Mouse (Mus musculus) kidney, adult 2 months (tissue): Measurements from ENCODE around the gene Pbxip1. TPM values are rescaled to one million over a fixed set of nuclear protein-coding genes. Genes with fewer than 3 reads are reported as not detected.

Experiments used
- DNase-seq: peaks from one replicate; pipeline ENCODE4 v3.0.0; 2021
- H3K27ac ChIP-seq: fragments of 200-500 bp; 2 replicates; pipeline ENCODE4 v1.5.1; 2012; ENCODE audit warnings: low read depth, low read length, control low read depth, inconsistent platforms; ENCODE audit not compliant: insufficient read depth
- H3K27me3 ChIP-seq: fragments of 200-500 bp; replicated peaks from 2 replicates; pipeline ENCODE4 v1.6.1; 2012; ENCODE audit warnings: mild to moderate bottlenecking, moderate library complexity, low read length, inconsistent platforms; ENCODE audit not compliant: control insufficient read depth, insufficient read depth
- H3K36me3 ChIP-seq: fragments of 200-500 bp; 2 replicates; pipeline ENCODE4 v1.6.1; 2012; ENCODE audit warnings: mild to moderate bottlenecking, moderate library complexity, low read length, inconsistent platforms; ENCODE audit not compliant: control insufficient read depth, insufficient read depth
- H3K4me1 ChIP-seq: fragments of 200-500 bp; 2 replicates; pipeline ENCODE4 v1.6.1; 2011; ENCODE audit warnings: low read length; ENCODE audit not compliant: control insufficient read depth, insufficient read depth
- H3K4me3 ChIP-seq: fragments of 200-500 bp; 2 replicates; pipeline ENCODE4 v1.5.1; 2011; ENCODE audit warnings: mild to moderate bottlenecking, low read depth, low read length, control low read depth; ENCODE audit not compliant: insufficient read depth
- CTCF ChIP-seq: fragments of 200-500 bp; conservative IDR thresholded peaks from 2 replicates; pipeline ENCODE4 v1.5.1; 2011; ENCODE audit warnings: low read depth, mild to moderate bottlenecking, control low read depth, low read length, moderate library complexity, mixed read lengths; ENCODE audit not compliant: insufficient read depth, insufficient read length
- POLR2A ChIP-seq: fragments of 200-500 bp; IDR thresholded peaks from one replicate; pipeline ENCODE4 v1.6.1; 2011; ENCODE audit warnings: low read depth, low read length, control low read depth
- WGBS: fragments of 180-500 bp; shearing (Covaris S2); methylation state at CpG from one replicate; pipeline ENCODE4 v1.1.7; 2018; 5-methylcytosine and 5-hydroxymethylcytosine counted together
- polyA plus RNA-seq: library from polyadenylated mRNA; depleted of rRNA; stranded (reverse); fragments of >200 nt; gene quantifications from 2 replicates; pipeline ENCODE4 v1.2.3, GENCODE M21; 2012; rRNA removed

Gene Pbxip1
- 60.5 and 61.3 TPM in 2 replicates for polyA plus RNA-seq

GRCm38 (mm10) chr3:89436176-89437113, at the start of gene Pbxip1:
Pbxip1 (plus strand) TSS chr3:89436706.
- peak; percentile 90 for DNase-seq
- Histone ChIP-seq H3K36me3 (peaks cover 1% of the 10 kb centered on the region; the same call in 1 of the 2 replicates), H3K27ac (peak within 1 kb of the TSS; percentile 73), H3K4me3 (peak within 1 kb of the TSS; percentile 70), H3K4me1 (peaks cover 7% of the 10 kb centered on the region; the same call in 1 of the 2 replicates), H3K27me3 (no peaks in the 10 kb centered on the region)
- WGBS: 6% methylated on average over 16 of the region's 16 CpGs
- no peak for TF ChIP-seq POLR2A
- no peak for TF ChIP-seq CTCF

GRCm38 (mm10) chr3:89387632-89388031, 48.9 kb upstream of the Pbxip1 start:
- H3K4me3 ChIP-seq: no peak overlapping the region
- H3K27ac ChIP-seq: no peak overlapping the region
- peaks cover 35% of the 10 kb centered on the region for H3K4me1 ChIP-seq
- no peaks in the 10 kb centered on the region for H3K27me3 ChIP-seq
- 73% methylated on average over 11 of the region's 11 CpGs for WGBS
- H3K36me3 ChIP-seq: no peaks in the 10 kb centered on the region
- peak; percentile 26 for DNase-seq
- no peak for TF ChIP-seq CTCF
- TF ChIP-seq POLR2A: no peak

- Histone ChIP-seq H3K36me3 (no peaks in the 10 kb centered on the region), H3K27me3 (no peaks in the 10 kb centered on the region), H3K27ac (no peak overlapping the region), H3K4me1 (peaks cover 35% of the 10 kb centered on the region), H3K4me3 (no peak overlapping the region)
- 36% methylated on average over 11 of the region's 11 CpGs for WGBS
- no peak for TF ChIP-seq CTCF
- TF ChIP-seq POLR2A: no peak
- DNase-seq: peak; percentile 73
These were observed 48.2 kb upstream of the Pbxip1 start for GRCm38 (mm10) chr3:89388134-89388881.

GRCm38 (mm10) chr3:89388901-89389740, 47.4 kb upstream of the Pbxip1 start:
- peaks cover 35% of the 10 kb centered on the region for H3K4me1 ChIP-seq
- TF ChIP-seq POLR2A: no peak
- no peak for TF ChIP-seq CTCF
- H3K36me3 ChIP-seq: no peaks in the 10 kb centered on the region
- no peak overlapping the region for H3K4me3 ChIP-seq
- 54% methylated on average over 6 of the region's 6 CpGs for WGBS
- peak; percentile 47 for DNase-seq
- H3K27ac ChIP-seq: no peak overlapping the region
- no peaks in the 10 kb centered on the region for H3K27me3 ChIP-seq

GRCm38 (mm10) chr3:89390111-89390515, 46.4 kb upstream of the Pbxip1 start:
- DNase-seq: peak; percentile 56

GRCm38 (mm10) chr3:89390699-89391662, 45.5 kb upstream of the Pbxip1 start:
- 13% methylated on average over 19 of the region's 19 CpGs for WGBS
- no peak for TF ChIP-seq POLR2A
- H3K4me1 ChIP-seq: peaks cover 35% of the 10 kb centered on the region

More at GRCm38 (mm10) chr3:89390111-89390515, 46.4 kb upstream of the Pbxip1 start:
- TF ChIP-seq CTCF (no peak), POLR2A (no peak)
- Histone ChIP-seq H3K4me1 (peaks cover 35% of the 10 kb centered on the region), H3K4me3 (no peak overlapping the region), H3K27me3 (no peaks in the 10 kb centered on the region), H3K27ac (peak overlapping the region; percentile 2; the same call in 1 of the 2 replicates), H3K36me3 (no peaks in the 10 kb centered on the region)
- 4% methylated on average over 5 of the region's 5 CpGs for WGBS

More at GRCm38 (mm10) chr3:89390699-89391662, 45.5 kb upstream of the Pbxip1 start:
- Histone ChIP-seq H3K27me3 (no peaks in the 10 kb centered on the region), H3K27ac (peak overlapping the region; percentile 78), H3K4me3 (peak overlapping the region; percentile 83), H3K36me3 (no peaks in the 10 kb centered on the region)
- DNase-seq: peak; percentile 47
